Mouse (Mus musculus): ENCODE measurements at regions not wholly inside any gene's neighbourhood (a gene's known extent, or its start where the extent isn't known, plus 50 kb on each side); places are given as distances from the start of the nearest gene placed in this dataset.

- DNase-seq: peak in 1 of 2 experiments; percentile 49
These were observed 98.3 kb downstream of the Rplp1 start for GRCm38 (mm10) chr9:61815995-61816394.

- no peak for DNase-seq
These were observed 101.1 kb downstream of the Rplp1 start for GRCm38 (mm10) chr9:61813291-61813690.

GRCm38 (mm10) chr9:61812315-61812714, 102.0 kb downstream of the Rplp1 start:
- DNase-seq: no peak

GRCm38 (mm10) chr9:61810456-61810855, 103.9 kb downstream of the Rplp1 start:
- no peak for DNase-seq

GRCm38 (mm10) chr9:61808351-61809225, 105.8 kb downstream of the Rplp1 start:
- DNase-seq: peak in 1 of 2 experiments; percentile 12

GRCm38 (mm10) chr9:61805971-61806370, 108.4 kb downstream of the Rplp1 start:
- DNase-seq: no peak

- DNase-seq: no peak
These were observed 110.8 kb downstream of the Rplp1 start for GRCm38 (mm10) chr9:61803555-61803954.

GRCm38 (mm10) chr9:61802694-61803093, 111.6 kb downstream of the Rplp1 start:
- DNase-seq: no peak

- peak in 1 of 2 experiments; percentile 43 for DNase-seq
These were observed 114.8 kb downstream of the Rplp1 start for GRCm38 (mm10) chr9:61799535-61799934.

GRCm38 (mm10) chr9:61795910-61796309, 118.4 kb downstream of the Rplp1 start:
- DNase-seq: no peak

GRCm38 (mm10) chr9:61791435-61792064, 122.8 kb downstream of the Rplp1 start:
- peak in 1 of 2 experiments; percentile 21 for DNase-seq

GRCm38 (mm10) chr9:61790849-61791248, 123.5 kb downstream of the Rplp1 start:
- no peak for DNase-seq

GRCm38 (mm10) chr9:61789066-61789897, 125.1 kb downstream of the Rplp1 start:
- DNase-seq: peak in 1 of 2 experiments; percentile 22

GRCm38 (mm10) chr9:61781469-61781868, 132.9 kb downstream of the Rplp1 start:
- DNase-seq: peak in 1 of 2 experiments; percentile 8

- peak in 1 of 2 experiments; percentile 28 for DNase-seq
These were observed 134.0 kb downstream of the Rplp1 start for GRCm38 (mm10) chr9:61780186-61780939.

- DNase-seq: peak in 1 of 2 experiments; percentile 19
These were observed 135.2 kb downstream of the Rplp1 start for GRCm38 (mm10) chr9:61779165-61779564.

- no peak for DNase-seq
These were observed 137.9 kb downstream of the Rplp1 start for GRCm38 (mm10) chr9:61776446-61776845.

- DNase-seq: peak in 1 of 2 experiments; percentile 16
These were observed 144.0 kb downstream of the Rplp1 start for GRCm38 (mm10) chr9:61770207-61770955.

- peak in 1 of 2 experiments; percentile 18 for DNase-seq
These were observed 148.2 kb downstream of the Rplp1 start for GRCm38 (mm10) chr9:61766187-61766586.

- DNase-seq: peak in 1 of 2 experiments; percentile 23
These were observed 149.0 kb downstream of the Rplp1 start for GRCm38 (mm10) chr9:61765366-61765765.

- DNase-seq: no peak
These were observed 156.5 kb downstream of the Rplp1 start for GRCm38 (mm10) chr9:61757806-61758205.

Data from kidney, postnatal 25 days (tissue).